Mouse (Mus musculus) limb, embryonic 13.5 days (tissue): Measurements from ENCODE around the gene Dmrta2. TPM values are rescaled to one million over a fixed set of nuclear protein-coding genes. Genes with fewer than 3 reads are reported as not detected.

ENCODE experiments used
- ATAC-seq: fragments of 200-750 bp; cut with Nextera tagmentation; 2 replicates; pipeline ENCODE4 v1.8.0; 2017; ENCODE audit warnings: low read depth, moderate number of reproducible peaks, moderate TSS enrichment; ENCODE audit not compliant: low FRiP score
- H3K27ac ChIP-seq: fragments of 300-500 bp; sonication (generic); 2 replicates; pipeline ENCODE4 v1.5.1; 2015; ENCODE audit warnings: inconsistent platforms, mild to moderate bottlenecking, moderate library complexity
- H3K27me3 ChIP-seq: fragments of 300-500 bp; sonication (generic); 2 replicates; pipeline ENCODE4 v1.6.1; 2015; ENCODE audit warnings: mild to moderate bottlenecking, inconsistent platforms
- H3K36me3 ChIP-seq: fragments of 300-500 bp; sonication (generic); 2 replicates; pipeline ENCODE4 v1.6.1; 2015; ENCODE audit warnings: inconsistent platforms, mild to moderate bottlenecking, moderate library complexity
- H3K4me1 ChIP-seq: fragments of 300-500 bp; sonication (generic); 2 replicates; pipeline ENCODE4 v1.6.1; 2015; ENCODE audit warnings: inconsistent platforms
- H3K4me2 ChIP-seq: fragments of 300-500 bp; sonication (generic); replicated peaks from 2 replicates; pipeline ENCODE4 v1.6.1; 2015; ENCODE audit warnings: inconsistent platforms, mild to moderate bottlenecking, moderate library complexity
- H3K4me3 ChIP-seq: fragments of 300-500 bp; sonication (generic); 2 replicates; pipeline ENCODE4 v1.5.1; 2015; ENCODE audit warnings: moderate library complexity, mild to moderate bottlenecking, inconsistent platforms
- H3K9ac ChIP-seq: fragments of 300-500 bp; sonication (generic); 2 replicates; pipeline ENCODE4 v1.6.1; 2015; ENCODE audit warnings: mild to moderate bottlenecking, inconsistent platforms
- H3K9me3 ChIP-seq: fragments of 300-500 bp; sonication (generic); 2 replicates; pipeline ENCODE4 v1.6.1; 2016; ENCODE audit warnings: inconsistent platforms
- WGBS: fragments of 180-500 bp; shearing (Covaris S2); methylation state at CpG from one replicate; pipeline ENCODE4 v1.1.7; 2015; 5-methylcytosine and 5-hydroxymethylcytosine counted together
- polyA plus RNA-seq: library from polyadenylated mRNA; unstranded; fragments of >200 nt; fragmentation: Nextera tagmentation; extraction: Ambion mirVana; gene quantifications from 2 replicates; pipeline ENCODE4 v1.2.1, GENCODE M21; 2015

Gene Dmrta2
- polyA plus RNA-seq, result 0.08 TPM in 2 replicates

DNA sequence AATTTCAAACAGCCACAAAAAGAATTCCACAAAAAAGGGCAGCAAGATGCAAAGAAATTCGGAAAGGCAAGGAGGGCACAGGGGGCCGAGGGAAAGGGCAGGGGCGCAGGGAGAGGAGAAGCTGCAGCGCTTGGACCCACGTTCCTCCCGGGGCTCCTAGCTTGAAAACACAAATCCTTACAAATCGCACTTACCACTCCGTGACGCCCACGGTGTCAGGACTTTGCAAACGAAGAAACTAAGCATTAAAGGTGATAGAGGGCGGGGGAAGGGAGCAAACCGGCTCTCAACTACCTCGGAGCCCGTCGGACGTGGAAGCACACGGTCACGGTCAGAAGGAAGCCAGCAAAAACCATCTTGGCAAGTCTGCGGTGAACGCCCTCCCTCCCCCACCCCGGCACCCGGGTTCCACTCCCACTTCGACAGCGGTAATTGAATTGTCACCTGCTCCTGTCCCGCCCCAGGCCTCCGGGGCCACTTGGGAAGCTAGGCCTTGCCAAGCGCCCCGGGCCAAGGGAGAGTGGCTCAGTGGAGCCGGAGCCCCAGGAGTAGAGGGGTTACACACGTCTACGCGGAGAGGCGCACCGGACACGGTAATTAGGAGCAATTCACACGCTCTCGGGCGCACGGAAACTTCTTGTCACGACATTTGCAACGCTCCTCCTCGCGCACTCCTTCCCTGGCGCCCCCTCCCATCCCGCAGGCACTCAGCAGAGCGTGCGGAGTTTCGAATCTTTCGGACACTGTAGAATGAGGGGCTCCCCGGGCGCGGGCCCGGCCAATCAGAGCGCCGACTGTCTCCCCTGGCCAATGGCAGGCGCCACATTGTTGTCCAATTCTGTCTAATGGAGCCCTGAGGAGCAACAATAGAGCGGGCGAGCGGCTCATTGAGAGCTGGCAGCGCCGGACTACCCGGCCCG is at the start of gene Dmrta2:
Gene Dmrta2 (plus strand): TSS at position 906 of the 920 bp plus-strand sequence.
- Histone ChIP-seq H3K4me3 (peak within 1 kb of the TSS; percentile 43), H3K27ac (no peak within 1 kb of the TSS), H3K27me3 (peaks cover 99% of the 10 kb centered on the region), H3K4me2 (peak within 1 kb of the TSS; percentile 72), H3K9me3 (0 out of 2 replicates have a peak, but pooled peaks cover 3% of the 10 kb centered on the region), H3K36me3 (no peaks in the 10 kb centered on the region), H3K9ac (peak within 1 kb of the TSS; percentile 45; the same call in 1 of the 2 replicates), H3K4me1 (peaks cover 43% of the 10 kb centered on the region)
- peak; percentile 66 for ATAC-seq
- WGBS, result under 1% methylated on average over 64 of the region's 64 CpGs

DNA sequence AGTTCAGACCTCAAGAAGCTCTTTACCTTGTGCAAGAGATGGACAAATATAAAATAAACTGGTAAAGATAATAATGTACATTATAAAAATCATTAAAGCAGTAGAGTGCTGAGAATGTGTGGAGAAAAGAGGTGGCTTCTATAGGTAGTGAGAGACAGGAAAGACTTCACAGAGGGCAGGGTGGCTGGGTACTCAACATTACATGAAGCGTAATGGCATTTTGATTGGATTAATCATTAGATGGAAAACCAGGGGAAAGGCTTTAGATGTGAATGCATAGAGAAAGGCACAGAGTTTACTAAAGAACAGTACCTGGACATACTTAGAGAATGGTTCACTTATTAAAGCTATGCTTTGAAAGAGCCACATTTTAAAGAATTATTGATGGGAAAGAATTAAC is 48.8 kb upstream of the Dmrta2 start:
- H3K4me3 ChIP-seq, result no peak overlapping the region
- 90% methylated on average over 1 of the region's 1 CpGs for WGBS

DNA sequence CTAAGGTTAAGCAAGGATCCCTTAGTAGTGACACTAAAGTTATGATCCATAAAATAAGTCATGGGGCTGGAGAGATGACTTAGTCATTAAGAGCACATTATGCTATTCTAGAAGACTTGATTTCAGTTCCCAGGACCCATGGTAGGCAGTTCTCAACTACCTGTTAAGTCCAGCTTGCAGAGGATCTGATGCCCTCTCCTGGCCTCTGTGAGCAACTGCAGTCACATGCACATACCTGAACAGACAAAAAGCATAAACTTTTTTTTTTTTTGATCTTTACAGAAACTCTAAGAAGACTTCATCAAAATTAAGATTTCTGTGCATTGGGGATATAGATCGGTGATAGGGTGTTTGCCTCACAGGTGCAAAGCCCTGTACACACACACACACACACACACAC is 47.4 kb upstream of the Dmrta2 start:
- Histone ChIP-seq H3K9ac (no peak overlapping the region), H3K4me1 (no peaks in the 10 kb centered on the region), H3K36me3 (peaks cover 6% of the 10 kb centered on the region), H3K9me3 (no peaks in the 10 kb centered on the region), H3K27ac (no peak overlapping the region), H3K27me3 (no peaks in the 10 kb centered on the region), H3K4me3 (no peak overlapping the region), H3K4me2 (no peak overlapping the region)
- 94% methylated on average over 1 of the region's 1 CpGs for WGBS
- no peak for ATAC-seq

More for the DNA sequence above, 48.8 kb upstream of the Dmrta2 start:
- ATAC-seq, result no peak
- no peaks in the 10 kb centered on the region for H3K27me3 ChIP-seq
- no peak overlapping the region for H3K9ac ChIP-seq
- no peaks in the 10 kb centered on the region for H3K4me1 ChIP-seq
- no peaks in the 10 kb centered on the region for H3K9me3 ChIP-seq
- H3K27ac ChIP-seq, result no peak overlapping the region
- H3K4me2 ChIP-seq, result no peak overlapping the region
- H3K36me3 ChIP-seq, result peaks cover 4% of the 10 kb centered on the region; the same call in 1 of the 2 replicates

DNA sequence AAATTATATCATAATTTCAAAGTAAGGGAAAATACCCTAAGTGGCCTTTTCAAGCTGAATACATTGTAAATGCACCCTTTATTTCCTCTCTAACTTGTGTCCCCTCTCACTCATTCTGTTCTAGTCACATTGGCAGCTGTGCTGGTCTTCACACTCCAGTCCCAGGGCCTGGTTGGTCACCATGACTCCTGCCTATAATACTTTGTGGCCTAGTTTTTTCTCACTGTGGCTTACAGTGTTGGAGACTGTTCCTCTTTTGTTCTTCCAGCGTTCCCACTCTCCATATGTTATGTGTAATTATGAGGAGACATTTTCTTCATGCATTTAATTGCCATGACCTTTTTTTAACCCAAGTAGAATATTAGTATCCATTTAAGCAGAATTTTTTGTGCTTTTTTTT is 46.9 kb upstream of the Dmrta2 start:
- no peak overlapping the region for H3K9ac ChIP-seq
- H3K4me3 ChIP-seq, result no peak overlapping the region
- no peak for ATAC-seq
- H3K9me3 ChIP-seq, result no peaks in the 10 kb centered on the region
- 88% methylated on average over 1 of the region's 1 CpGs for WGBS
- H3K27me3 ChIP-seq, result no peaks in the 10 kb centered on the region
- H3K4me2 ChIP-seq, result no peak overlapping the region
- no peaks in the 10 kb centered on the region for H3K4me1 ChIP-seq
- no peak overlapping the region for H3K27ac ChIP-seq
- peaks cover 9% of the 10 kb centered on the region for H3K36me3 ChIP-seq

DNA sequence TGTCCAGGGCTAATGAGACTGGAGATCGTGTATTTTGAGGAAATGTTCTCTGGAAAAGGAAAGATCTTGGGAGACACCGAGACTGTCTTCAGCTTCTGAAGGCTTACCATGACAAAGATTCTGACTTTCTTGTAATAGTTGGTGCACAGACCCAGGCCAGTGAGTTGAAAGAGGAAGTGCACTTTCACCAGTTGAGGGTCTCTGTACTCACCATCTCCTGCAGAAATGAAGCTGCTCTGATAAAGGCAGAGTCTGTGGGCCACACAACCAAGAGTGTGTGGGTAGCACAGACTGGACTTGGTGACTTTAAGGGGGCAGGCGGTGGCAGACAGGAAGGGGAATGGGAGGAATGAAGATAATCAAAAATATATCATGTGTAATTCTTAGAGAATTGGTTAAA is 41.3 kb upstream of the Dmrta2 start:
- Histone ChIP-seq H3K27me3 (no peaks in the 10 kb centered on the region), H3K36me3 (peaks cover 9% of the 10 kb centered on the region), H3K4me1 (no peaks in the 10 kb centered on the region), H3K27ac (no peak overlapping the region), H3K4me2 (no peak overlapping the region), H3K4me3 (no peak overlapping the region), H3K9me3 (no peaks in the 10 kb centered on the region), H3K9ac (no peak overlapping the region)
- WGBS, result 93% methylated on average over 3 of the region's 3 CpGs
- no peak for ATAC-seq

DNA sequence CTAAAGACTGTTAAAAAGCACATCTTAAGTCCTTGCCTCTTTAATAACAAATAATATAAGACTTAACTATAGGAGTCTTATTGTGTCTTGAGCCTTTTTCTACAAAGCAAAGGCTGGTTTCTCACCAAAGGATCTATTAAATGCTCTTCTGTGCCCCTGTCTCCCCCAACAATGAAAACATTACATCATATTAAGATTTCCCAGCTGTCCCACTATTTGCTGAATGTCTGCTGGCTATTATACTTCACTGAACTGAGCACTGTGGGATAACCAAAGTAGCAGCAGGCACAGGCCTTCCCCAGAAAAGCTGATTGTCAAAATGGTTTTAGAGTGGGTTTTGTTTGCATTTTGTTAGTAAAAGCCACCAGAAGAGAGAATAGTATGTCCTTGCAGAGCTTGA is 38.6 kb upstream of the Dmrta2 start:
- Histone ChIP-seq H3K4me1 (no peaks in the 10 kb centered on the region), H3K36me3 (peaks cover 5% of the 10 kb centered on the region; the same call in 1 of the 2 replicates), H3K9me3 (no peaks in the 10 kb centered on the region), H3K9ac (no peak overlapping the region), H3K4me2 (no peak overlapping the region), H3K27me3 (no peaks in the 10 kb centered on the region), H3K4me3 (no peak overlapping the region), H3K27ac (no peak overlapping the region)
- ATAC-seq, result no peak

DNA sequence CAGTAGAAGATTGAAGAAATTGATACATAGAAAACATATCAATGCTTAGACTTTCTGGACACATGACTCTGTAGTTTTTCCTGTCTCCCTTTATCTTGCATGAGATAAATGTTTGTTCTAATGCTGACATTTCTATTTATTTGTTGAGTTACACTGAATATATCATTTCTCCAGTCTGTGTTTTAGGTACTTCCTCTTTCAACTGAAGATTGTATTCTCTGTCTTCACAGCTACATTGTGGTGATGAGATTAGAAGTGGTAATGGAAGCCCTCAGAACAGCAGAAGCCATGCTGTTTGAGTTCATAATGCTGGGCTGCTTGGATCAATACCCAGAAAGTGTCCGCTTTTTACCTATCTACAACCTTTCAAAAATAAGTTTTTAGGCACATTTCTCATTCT is 32.3 kb upstream of the Dmrta2 start:
- Histone ChIP-seq H3K27ac (no peak overlapping the region), H3K4me3 (no peak overlapping the region), H3K4me2 (no peak overlapping the region), H3K4me1 (no peaks in the 10 kb centered on the region), H3K9me3 (no peaks in the 10 kb centered on the region), H3K36me3 (0 out of 2 replicates have a peak, but pooled peaks cover 5% of the 10 kb centered on the region), H3K27me3 (no peaks in the 10 kb centered on the region), H3K9ac (no peak overlapping the region)
- ATAC-seq, result no peak
- 90% methylated on average over 1 of the region's 1 CpGs for WGBS

DNA sequence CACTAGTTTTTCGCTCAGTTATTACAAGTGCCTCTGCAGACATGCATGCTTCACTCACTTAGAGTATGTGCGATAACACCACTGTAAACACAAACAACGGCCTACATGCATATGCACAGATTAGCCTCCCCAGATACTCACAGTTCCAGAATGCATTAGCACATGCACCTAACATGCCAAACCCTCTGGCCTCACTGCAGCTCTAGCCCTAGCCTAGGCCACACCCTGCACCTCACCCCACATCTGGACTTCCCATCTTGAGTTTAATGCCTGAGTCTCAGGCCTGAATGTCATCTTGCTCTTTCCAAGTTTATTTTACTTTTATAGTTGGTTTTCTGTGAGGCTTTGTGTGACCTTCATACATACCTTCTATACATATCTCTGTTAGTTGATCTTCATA is 28.5 kb upstream of the Dmrta2 start:
- Histone ChIP-seq H3K27ac (no peak overlapping the region), H3K4me3 (no peak overlapping the region), H3K9ac (no peak overlapping the region), H3K36me3 (0 out of 2 replicates have a peak, but pooled peaks cover 5% of the 10 kb centered on the region), H3K4me2 (no peak overlapping the region), H3K4me1 (peaks cover 3% of the 10 kb centered on the region; the same call in 1 of the 2 replicates), H3K27me3 (no peaks in the 10 kb centered on the region), H3K9me3 (no peaks in the 10 kb centered on the region)
- 91% methylated on average over 3 of the region's 3 CpGs for WGBS
- ATAC-seq, result no peak

DNA sequence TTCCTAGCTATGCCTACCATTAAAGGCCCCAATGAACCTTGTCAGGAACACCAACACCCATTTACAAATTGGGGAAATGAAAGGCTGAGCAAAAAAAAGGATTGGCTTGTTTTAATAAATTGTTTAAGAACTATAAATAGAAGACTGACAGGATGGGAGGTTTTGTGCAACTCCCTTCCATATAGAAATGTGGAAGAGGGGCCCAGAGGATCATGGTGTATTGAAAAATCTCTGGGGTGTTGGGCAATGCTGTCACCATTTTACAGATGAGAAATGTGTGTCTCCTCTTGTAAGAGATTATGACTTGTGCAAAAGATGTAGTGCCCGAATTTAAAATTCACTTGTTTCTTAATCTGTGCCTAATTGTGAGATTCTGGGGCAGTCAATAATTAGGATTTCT is 24.3 kb upstream of the Dmrta2 start:
- no peaks in the 10 kb centered on the region for H3K36me3 ChIP-seq
- no peak for ATAC-seq

DNA sequence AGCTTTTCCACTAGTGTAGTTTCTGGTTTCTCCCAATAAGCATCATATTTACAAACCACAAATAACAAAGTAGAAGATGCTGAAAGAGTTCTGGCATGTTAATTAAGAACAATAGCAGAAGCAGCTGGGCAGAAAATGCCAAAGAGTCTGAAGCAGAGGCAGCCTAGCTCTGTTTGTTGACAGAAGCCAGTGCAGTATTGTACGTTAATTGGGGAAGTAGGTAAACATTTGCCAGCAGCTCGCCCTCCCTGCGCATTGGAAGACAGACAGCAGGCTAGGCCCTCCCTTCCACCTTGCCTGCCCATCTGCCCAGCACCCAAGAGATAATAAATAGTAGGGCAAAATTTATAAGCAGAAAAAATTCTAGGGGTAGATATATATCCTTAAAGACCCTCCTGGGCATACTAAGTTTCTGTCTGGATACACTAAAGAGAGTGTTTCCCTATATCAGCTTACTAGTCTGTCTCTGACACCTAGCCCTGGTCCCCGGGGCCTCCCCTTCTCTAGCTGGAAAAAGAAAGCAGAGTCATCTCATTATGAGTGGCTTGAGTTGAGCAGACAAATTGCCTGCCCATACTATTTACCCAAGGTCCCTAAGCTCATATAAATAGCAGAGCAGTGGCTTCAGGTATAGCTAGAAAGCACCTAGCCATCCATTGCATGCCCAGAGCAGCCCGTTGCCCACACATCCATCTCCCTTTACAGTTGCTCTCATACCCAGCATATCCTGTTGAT is 17.5 kb upstream of the Dmrta2 start:
- Histone ChIP-seq H3K36me3 (peaks cover 21% of the 10 kb centered on the region), H3K9me3 (no peaks in the 10 kb centered on the region), H3K27ac (no peak overlapping the region), H3K4me3 (no peak overlapping the region), H3K27me3 (no peaks in the 10 kb centered on the region), H3K4me2 (no peak overlapping the region), H3K4me1 (no peaks in the 10 kb centered on the region), H3K9ac (no peak overlapping the region)
- 56% methylated on average over 5 of the region's 5 CpGs for WGBS
- no peak for ATAC-seq

More for the DNA sequence above, 24.3 kb upstream of the Dmrta2 start:
- H3K4me2 ChIP-seq, result no peak overlapping the region
- no peaks in the 10 kb centered on the region for H3K9me3 ChIP-seq
- no peaks in the 10 kb centered on the region for H3K27me3 ChIP-seq
- 85% methylated on average over 1 of the region's 1 CpGs for WGBS
- no peak overlapping the region for H3K9ac ChIP-seq
- no peak overlapping the region for H3K27ac ChIP-seq
- peaks cover 3% of the 10 kb centered on the region; the same call in 1 of the 2 replicates for H3K4me1 ChIP-seq
- no peak overlapping the region for H3K4me3 ChIP-seq

DNA sequence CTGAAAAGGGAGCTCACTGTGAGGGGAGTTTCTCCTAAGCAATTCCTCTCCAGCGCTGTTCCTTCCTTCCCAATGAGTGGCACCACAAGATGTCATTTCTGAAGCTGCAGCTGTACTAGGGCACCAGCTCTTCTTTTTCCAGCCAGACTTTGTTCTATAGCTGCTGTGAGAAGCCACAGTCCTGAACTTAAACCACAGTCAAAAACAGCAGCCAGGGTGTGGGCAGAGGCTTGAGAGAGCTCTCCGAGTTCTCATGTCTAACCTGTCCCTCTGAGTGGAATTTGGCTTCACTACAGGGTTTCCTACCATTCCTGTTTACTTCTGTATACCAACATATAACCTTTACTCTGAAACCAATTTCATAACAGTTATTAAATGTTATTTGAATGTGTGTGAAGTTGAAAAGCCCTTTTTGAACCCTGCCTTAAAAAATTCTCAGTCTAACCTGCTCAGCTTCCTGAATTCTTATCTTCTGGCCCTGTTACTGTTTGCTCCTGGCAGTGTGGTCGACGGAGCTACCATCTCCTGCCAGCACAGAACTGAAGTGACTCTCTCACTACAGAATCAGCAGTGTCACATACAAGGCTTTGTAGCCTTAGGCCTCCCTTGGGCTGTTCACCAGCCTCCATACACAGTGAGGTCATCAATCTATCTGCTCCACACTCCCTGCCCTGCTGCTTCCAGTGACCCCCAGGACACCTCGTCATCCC is 14.1 kb upstream of the Dmrta2 start:
- 84% methylated on average over 5 of the region's 5 CpGs for WGBS
- Histone ChIP-seq H3K4me3 (no peak overlapping the region), H3K36me3 (peaks cover 21% of the 10 kb centered on the region), H3K9me3 (no peaks in the 10 kb centered on the region), H3K4me2 (no peak overlapping the region), H3K4me1 (no peaks in the 10 kb centered on the region), H3K9ac (no peak overlapping the region), H3K27ac (no peak overlapping the region), H3K27me3 (no peaks in the 10 kb centered on the region)
- no peak for ATAC-seq

DNA sequence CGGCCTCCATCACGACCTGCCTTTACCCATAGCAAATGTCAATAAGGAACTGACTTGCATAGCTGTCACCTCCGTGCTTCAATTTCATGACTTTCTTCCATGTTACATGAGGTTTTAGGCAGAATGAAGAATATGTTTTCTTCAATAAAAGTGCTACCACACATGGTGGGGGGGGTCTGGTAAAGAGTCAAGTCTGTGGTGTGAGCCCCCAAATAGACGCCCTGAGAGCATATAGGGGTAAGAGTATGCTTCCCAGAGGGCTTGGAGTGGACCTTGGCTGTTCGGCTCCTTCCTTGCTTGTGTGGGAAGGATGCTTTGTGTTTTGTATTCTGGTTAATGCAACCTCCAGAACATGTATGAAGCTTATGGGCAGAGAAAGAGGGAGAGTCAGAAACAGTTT is 8.3 kb upstream of the Dmrta2 start:
- Histone ChIP-seq H3K9me3 (no peaks in the 10 kb centered on the region), H3K4me2 (no peak overlapping the region), H3K27ac (no peak overlapping the region), H3K4me3 (no peak overlapping the region), H3K9ac (no peak overlapping the region), H3K4me1 (0 out of 2 replicates have a peak, but pooled peaks cover 3% of the 10 kb centered on the region), H3K27me3 (peaks cover 47% of the 10 kb centered on the region), H3K36me3 (no peaks in the 10 kb centered on the region)
- no peak for ATAC-seq
- WGBS, result 88% methylated on average over 5 of the region's 5 CpGs
